Mouse (Mus musculus) c-Kit-negative CD71-positive TER-119-positive erythroid progenitor cells, embryonic 14.5 days (primary cell): ENCODE measurements at regions not wholly inside any gene's neighbourhood (a gene's known extent, or its start where the extent isn't known, plus 50 kb on each side); places are given as distances from the start of the nearest gene placed in this dataset.

Experiments used
- DNase-seq: peaks from one replicate; pipeline ENCODE4 v3.0.0-alpha.2; 2013; ENCODE audit warnings: low read depth, low spot score

DNA sequence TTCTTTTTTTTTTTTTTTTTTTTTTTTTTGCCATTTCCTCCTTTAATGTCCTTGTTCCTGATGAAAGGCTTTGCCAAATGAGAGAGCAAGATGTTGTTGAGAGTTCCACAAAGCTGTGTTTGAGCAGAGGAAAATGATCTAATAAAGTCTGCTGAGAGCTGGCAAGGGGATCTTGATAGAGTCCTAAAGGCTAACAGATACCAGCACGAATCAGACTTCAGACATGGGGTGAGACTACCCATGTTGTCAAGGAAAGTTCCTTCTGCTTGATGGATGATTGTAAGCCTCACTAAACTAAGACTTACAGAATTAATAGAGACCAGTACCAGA is 665.2 kb upstream of the Fam92a start:
- no peak for DNase-seq

DNA sequence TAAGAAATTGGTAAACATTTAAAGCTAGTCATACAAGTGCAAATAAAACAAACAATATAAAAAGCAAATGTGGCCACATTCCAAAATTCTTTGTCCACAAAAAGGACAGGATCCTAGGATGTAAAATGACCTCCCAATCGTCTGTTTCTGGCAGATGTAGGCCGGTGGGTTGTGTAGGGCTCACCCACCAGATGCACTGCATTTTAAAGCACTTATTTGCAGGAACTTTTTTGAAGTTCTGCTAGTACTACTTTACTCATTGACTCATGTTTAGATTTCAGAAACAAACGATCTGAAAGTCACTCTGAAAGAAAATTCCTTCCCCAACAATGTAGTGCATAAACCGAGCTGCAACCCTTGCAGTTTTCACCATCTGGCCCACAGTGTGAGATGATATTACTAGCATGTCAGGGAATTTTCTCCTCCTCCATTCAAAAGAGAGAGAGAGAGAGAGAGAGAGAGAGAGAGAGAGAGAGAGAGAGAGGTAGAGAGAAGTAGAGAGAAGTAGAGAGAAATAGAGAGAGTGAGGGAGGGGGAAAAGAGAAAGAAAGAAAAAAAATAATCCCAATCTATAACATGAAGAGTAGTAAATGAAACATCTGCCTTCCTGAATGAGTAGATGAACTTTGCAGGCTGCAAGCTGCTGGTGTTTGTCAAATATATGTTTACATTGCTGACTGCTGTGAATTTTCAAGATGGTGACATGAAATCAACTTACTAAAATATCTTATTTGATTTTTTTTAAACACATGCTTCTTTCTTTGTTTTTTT is 664.7 kb upstream of the Fam92a start:
- no peak for DNase-seq

DNA sequence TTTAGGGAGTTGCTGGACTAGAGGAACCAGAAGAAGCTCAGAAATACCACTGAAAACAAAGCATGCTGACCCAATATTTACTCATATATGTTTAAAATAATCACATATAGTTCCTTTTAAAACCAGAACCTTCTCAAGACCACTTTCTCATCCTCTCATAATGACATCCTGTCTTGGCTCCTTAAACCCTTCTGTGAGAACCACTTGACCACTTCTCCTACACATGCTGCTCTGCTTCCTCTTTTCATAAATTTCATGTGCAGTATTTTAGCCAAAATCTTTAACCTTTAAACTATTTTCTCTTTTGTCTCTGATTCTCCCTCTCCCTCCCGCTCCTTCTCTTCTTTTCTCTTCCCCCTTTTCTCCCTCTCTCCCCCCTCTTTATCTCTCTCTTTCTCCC is 654.6 kb upstream of the Fam92a start:
- no peak for DNase-seq

DNA sequence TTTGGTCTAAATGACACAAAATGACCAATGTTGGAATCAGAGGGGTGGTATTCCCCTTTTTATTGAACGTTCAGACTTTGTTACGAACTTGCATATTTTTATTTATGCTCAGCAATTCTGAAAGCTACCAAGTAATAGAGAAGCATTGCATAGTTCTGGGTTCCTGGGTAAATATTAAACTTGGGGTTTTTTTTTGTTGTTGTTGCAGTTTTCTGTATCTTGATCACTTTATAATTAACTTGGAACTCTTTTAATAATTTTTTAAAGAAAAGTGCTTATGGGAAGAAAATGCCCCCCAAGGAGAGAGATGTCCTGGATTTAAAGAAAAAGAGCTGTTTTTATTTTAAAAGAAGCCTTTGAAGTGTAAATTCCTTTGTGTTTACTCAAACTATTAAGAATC is 642.4 kb upstream of the Fam92a start:
- no peak for DNase-seq

DNA sequence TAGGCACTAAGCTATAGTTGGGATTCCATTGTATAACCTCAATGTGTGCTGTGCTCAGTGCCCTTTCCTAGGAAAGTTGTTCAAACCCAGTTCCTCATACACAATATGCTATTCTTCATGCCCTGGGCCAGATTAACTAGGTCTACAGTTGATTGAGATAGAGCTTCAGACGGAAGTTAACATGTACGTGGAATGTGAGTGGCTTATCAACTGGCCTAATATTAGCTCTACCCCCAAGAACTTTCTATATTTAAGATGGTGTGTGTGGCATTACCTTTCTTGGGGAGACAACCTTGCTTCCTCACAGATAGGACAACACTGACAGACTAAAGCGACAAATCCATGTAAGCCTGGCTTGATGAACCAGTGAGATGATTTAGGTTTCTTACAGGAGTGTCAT is 629.4 kb upstream of the Fam92a start:
- no peak for DNase-seq

DNA sequence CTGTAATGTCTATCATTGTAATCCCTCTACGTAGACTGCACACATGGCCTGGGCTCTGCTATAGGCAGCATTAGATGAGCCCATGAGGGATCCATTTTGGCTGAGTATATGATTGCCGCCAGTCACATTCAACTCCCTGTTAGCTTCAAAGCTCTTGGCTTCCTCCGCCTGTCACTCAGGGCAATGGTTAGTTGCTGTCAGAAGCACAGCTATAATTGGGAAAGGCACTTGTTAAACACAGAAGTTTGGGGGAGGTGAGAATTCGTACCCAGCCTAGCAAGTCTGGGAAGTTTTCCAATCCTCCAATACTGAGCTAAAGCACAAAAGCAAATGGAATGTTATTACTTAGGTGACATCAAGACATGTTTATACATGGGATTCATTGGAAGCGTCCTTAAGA is 627.7 kb upstream of the Fam92a start:
- DNase-seq: no peak

DNA sequence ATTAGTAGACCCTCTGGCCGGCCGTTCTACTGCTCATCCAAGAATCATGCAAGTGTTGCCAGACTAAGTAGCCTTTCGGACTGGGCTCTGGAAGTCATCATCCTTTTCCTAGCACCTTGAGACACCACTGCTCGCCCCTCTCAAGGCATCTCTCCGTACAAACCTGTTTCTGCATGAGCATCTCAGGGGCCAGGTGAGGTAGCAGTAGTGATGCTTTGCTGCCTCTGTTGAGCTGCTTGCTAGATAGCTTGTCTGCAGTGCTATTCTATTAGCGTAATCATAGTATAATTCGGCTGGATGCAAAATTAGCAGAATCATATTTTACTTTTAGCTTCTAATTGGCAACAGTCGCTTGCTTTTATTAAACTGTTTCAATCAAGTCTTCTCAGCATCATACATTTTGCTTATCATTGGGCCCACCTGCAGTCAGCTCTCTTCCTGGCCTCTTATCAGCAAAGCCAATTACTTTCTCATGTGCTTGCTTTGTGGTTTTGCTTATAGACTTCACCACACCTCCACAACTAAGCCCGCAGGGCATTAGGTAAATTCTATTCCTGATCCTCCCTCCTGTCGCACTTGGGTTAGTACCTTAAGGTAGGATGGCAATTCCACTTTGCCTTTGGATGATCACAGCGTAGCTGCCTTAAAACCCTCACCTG is 621.1 kb upstream of the Fam92a start:
- no peak for DNase-seq

DNA sequence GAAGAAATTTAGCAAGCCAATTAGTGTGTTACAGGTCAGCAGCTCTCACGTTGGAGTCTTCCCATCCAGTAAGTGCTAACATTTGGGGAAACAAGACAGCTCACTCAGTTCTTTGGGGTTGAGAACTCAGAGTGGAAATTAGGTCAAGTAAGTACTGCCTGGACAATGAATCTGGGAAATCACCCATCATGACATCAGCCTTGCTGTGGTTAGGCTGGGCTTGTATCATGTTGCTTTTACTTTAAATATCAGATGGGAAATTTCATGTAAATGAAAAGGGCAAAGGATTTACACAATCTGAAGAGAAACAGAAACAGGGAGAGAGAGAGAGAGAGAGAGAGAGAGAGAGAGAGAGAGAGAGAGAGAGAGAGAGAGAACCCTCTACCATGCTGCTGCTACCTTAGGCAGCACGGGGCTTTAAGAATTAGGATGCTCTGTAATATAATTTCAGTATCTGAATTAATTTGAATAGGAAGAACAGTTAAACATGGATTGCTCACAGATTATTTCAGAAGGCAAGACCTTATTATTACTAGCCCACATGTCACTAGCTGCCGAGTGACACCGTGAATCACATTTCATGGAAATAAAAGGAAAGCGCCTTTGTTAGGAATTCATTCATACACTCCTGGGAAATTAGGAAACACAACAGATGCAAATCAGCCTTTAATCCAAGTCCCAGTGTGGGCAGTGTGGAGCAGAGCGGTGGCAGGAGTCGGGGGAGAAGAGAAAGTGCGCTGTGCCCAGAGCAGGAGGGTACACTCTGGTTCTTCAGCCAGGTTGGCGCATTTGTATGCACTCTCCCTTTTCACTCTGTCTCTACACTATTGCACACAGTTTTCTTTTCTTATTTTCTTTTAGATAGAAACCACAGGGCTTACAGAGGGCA is 620.2 kb upstream of the Fam92a start:
- DNase-seq: no peak

DNA sequence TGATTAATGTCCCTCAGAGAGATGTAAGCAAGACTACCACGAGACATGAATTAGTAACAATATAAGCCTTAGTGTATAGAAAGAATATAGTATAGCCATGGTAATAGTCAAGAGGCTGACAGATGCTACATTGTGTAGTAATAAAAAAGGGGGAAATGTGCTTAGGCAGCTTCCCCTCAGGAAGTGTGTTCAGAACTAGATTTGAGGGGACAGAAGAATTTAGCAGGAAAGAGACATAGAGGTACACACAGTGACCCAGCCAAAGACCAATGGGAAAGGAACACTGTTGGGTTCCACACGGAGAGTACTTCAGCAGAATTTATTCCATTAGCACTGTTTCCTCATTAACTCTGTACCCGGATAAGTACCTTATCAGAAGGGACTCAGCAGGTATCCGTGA is 614.0 kb upstream of the Fam92a start:
- DNase-seq: no peak

DNA sequence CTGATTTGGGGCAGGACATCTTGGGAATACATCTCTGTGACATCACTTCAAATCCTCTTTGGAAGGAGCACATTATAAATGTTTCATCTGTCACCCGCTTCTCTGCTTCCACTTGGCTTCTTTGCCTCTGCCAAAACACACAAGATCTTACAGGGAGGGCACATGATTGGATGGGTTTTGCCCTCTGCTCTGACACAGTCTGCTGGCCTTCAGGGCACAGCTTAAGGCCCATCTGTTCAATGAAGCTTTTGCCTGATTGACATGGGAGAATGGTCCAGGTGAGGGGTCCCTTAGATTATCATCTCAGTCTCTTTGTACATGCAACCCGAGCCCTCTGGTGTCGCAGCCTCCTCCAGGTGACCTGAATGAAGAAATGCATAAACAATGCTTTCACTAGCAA is 612.7 kb upstream of the Fam92a start:
- DNase-seq: no peak

DNA sequence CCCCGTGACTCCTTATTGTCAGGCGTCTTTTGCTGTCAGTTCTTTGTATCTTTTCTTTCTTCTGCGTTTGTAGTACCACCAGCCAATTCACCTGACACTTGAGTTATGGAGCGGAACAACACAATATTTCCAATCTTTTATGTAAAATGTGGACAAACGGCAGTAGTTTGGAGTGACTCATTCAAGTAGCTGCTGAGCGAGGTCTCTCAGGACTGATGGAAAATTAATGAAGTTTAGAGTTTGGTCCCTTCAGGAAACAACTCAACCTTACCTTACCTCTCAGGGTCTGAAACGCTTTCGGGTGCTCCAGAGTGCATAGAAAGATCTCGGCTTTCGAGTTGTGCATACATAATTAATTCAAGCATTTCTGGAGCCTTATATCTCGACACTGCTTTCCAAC is 612.3 kb upstream of the Fam92a start:
- no peak for DNase-seq

DNA sequence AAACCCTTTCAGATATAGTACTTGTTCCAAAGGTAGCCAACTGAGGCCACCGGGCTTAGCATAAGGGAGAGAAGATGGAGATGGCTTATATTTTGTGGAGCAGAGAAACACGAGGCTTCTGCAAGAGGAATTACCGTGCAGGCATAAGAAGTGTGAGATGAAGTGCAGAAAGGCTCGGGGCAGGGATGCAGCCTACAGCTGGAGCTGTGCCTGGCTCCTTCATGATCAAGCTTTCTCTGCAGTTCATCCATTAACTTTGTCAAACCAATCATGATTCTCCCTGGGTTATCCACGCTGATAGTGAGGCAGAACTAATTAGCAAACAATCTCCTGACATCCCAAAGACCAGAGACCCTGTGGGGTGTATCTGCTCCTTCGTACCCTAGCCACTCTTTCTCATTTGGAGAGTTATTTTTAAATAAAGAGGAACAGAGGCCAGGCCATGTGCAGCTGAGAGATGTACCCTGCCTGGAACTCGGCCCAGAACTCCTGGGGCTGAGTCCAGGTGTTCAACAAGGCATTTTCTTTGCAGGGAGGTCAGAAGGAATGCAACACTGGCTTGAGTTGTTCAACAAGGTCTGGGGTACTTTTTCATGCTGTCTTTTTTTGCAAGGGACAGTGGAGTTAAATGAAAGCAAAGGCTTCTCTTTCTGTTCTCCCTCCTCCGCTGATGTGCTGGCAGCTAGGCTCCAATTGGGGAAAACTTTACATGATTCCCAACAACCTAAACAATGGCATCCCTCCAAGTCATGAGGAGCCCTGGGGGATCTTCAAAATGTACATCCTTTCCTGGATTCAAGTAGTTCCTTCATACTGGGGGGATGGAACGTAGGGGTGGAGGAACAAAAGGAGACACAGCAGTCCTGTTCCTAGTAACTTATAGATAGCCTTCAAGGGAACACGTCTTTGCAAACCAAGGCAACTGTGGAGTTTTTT is 610.4 kb upstream of the Fam92a start:
- no peak for DNase-seq

DNA sequence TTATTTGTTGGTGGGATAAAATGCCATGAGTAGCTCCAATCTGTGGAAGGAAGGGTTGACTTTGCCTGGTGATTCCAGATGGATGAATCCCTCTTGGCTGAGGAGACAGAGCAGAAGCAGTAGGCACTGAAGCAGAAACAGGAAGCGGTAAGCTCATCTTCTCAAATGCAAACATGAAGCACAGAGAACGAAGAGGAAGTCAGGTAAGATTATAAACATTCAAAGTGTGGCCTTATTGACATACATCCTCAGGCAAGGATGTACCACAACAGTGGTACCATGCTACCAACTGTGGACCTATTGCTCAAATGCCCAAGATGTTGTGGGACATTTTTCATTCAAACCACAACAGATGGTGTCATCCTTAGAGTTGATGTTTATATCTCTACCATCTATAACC is 608.4 kb upstream of the Fam92a start:
- no peak for DNase-seq

DNA sequence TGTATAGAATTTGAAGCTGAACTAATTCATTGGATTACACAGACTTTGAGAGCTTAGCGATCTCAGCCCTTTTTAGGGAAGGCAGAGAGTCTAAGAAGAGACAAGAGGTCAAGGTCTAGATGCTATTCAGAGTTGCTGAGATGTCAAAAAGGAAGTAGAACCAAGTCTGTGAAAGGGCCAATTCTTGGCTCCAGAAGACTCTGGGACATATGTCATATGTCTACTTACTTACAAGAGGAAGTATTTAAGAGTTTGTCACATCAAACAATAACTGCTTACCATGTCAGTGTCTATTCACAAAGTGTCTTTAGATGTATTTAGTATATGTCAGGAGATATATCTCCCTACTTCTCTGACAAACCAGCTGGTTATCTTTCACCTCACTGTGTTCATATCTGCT is 607.4 kb upstream of the Fam92a start:
- no peak for DNase-seq

DNA sequence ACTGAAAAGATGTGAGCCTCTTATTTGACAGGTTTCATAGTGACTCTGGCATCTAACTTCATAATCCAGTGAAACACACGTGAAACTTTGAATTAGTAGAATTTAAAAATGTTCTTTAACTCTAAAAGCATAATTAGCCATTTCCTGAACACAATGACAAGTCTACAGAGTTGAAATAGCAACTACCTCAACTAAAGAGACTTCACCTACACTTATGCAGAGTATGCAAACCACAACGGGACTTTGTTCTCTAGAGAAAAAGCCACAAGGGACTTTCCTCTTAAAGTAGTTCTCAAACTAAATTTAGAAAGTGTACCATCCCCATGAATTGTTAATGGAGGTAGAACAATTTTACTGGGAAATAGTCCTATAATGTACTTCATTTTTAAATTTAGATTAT is 606.3 kb upstream of the Fam92a start:
- no peak for DNase-seq

DNA sequence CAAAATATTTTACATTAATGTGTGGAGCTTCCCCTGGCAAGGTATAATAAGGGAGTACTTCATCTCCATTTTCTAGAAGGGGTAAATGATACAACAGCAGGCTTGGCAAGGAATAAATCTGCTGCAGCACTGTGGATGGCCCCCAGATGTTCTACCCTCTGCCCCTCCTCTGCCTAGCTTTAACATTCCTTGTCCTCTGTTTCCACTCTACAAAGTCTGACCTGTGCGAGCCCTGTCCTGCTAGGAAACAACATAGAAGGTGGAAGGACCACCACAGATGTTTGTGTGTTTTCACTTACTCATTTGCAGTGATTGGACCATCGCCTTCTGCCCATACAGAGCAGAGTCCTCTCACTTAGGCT is 604.4 kb upstream of the Fam92a start:
- no peak for DNase-seq

DNA sequence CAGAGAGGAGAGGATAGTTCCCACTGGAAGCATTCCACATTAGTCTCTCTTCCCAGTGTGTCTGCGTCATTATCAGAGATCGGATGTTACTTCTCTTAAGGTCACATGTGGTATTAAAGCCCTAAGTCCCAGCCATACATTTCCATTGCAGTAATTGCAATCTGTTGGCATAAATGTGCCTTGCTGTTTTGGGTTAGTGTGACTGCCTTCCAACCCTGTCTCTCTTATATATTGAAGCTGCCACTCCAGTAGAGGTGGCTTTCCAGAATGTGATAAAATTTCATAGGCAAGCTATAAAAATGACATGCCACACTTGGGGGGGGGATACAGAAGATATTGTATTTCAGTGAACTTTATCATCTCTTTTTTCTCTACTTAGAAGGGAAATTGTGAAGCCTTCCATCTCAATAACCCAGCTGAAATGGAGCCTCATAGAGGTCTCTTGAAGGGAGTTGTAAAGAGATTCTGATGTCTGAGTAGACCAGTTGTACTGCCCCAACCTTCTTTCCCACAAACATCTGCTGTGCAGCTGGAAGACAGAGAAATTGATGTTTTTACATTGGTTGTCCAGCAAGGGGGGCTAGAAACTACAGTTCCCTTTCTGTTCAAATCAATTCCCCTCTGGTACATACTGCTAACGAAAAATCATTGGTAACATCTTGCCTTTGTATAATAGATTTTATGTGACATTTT is 603.9 kb upstream of the Fam92a start:
- DNase-seq: no peak

DNA sequence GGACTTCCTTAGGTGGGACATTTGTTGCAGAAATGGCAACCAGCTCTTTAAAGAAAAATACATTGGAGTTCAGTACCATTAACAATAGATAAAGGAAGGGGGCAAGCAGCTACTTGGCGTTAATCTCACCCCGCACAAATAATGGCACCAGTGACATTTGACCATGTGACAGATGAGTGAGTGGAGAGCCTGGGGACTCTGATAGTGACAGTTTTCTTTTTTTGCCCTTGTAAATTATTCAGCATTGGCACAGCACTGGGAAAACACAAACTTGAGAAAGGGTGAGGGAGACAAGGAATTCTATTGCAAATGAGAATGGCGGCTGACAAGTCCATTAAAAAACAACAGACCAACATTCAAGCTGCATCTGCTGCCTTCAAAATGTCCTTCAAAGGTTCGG is 603.3 kb upstream of the Fam92a start:
- DNase-seq: no peak

DNA sequence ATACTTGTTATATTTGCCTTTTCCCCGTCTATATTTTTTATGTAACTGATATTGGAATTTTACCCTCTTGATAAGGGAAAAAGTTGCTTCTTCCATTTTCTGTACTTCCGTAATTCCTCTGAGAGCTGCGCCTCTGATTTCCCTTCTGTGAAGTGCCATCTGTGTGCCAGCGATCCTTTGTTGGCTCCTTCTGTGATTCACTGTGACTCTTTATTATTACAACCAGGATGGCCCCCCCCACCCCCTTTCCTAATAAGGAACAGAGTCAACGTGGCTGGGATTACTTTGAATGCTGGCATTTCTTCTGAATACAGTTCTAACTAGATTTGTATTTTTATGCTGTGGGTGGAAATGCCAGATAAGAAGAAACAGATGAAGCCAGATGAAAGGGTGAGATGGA is 602.9 kb upstream of the Fam92a start:
- DNase-seq: no peak

DNA sequence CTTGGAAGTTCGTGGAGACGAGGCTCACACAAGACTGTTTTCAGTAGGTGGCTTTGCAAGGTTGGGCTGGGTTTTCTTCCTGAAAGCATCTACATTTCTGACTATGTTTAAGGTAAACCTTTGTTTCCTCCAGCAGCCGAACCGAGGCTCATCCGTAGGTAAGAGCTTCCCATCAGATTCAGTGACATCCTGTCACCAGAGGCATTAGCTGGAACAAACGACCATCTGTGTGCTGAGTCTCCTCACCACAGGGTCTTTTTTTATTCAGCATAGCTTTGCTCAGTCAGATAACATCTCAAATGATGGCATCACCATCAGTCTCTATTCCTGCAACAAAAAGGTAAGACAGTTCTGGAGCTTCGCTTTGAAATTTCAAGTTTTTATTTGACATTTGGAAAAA is 601.4 kb upstream of the Fam92a start:
- DNase-seq: no peak

DNA sequence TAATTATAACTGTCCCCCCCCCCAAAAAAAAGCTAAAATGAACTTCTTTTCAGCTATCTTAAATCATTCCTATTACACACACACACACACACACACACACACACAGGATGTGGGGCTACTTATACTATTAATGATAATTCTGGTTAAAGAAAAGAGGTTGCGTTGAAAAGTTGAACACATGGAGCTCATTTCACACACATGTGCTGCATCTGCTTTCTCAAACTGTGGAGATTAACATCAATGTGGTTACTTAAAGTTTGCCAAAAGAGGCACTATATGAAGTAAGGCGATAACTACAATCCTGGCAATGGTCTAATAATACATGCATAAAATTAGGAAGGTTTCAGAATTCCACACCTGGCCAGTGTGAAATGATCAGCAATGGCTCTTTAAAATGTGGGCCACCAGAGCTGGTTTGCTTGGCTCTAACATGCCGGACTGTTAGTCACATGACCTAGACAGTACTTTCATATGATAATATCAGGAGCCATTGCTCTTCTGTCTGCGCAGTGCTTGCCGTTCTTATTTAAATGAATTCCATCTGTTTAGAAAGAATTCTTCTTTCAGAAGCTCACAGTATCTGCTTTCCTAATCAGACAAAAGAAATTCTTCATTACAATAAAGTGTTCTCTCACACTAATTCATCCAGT is 598.4 kb upstream of the Fam92a start:
- DNase-seq: no peak
